Mouse (Mus musculus) heart, embryonic 11.5 days (tissue): Measurements from ENCODE around the gene Dnajc25. TPM values are rescaled to one million over a fixed set of nuclear protein-coding genes. Genes with fewer than 3 reads are reported as not detected.

Source experiments
- ATAC-seq: fragments of 200-750 bp; cut with Nextera tagmentation; replicated peaks from 2 replicates; pipeline ENCODE4 v1.8.0; 2017; ENCODE audit warnings: moderate library complexity; ENCODE audit not compliant: insufficient number of reproducible peaks, low FRiP score, low TSS enrichment
- H3K27ac ChIP-seq: fragments of 300-500 bp; sonication (generic); 2 replicates; pipeline ENCODE4 v1.5.1; 2014; ENCODE audit warnings: mild to moderate bottlenecking, low read depth, low read length
- H3K27me3 ChIP-seq: fragments of 300-500 bp; sonication (generic); 2 replicates; pipeline ENCODE4 v1.6.1; 2014; ENCODE audit warnings: mild to moderate bottlenecking, low read length, mixed read lengths; ENCODE audit not compliant: control insufficient read depth, insufficient read depth
- H3K36me3 ChIP-seq: fragments of 300-500 bp; sonication (generic); 2 replicates; pipeline ENCODE4 v1.6.1; 2014; ENCODE audit warnings: mild to moderate bottlenecking, low read length, moderate library complexity, mixed read lengths; ENCODE audit not compliant: control insufficient read depth, insufficient read depth
- H3K4me1 ChIP-seq: fragments of 300-500 bp; sonication (generic); 2 replicates; pipeline ENCODE4 v1.6.1; 2014; ENCODE audit warnings: low read length; ENCODE audit not compliant: control insufficient read depth, insufficient read depth
- H3K4me2 ChIP-seq: fragments of 300-500 bp; sonication (generic); 2 replicates; pipeline ENCODE4 v1.6.1; 2014; ENCODE audit warnings: mild to moderate bottlenecking, moderate library complexity
- H3K4me3 ChIP-seq: fragments of 300-500 bp; sonication (generic); 2 replicates; pipeline ENCODE4 v1.5.1; 2014; ENCODE audit warnings: low read depth, low read length
- H3K9ac ChIP-seq: fragments of 300-500 bp; sonication (generic); 2 replicates; pipeline ENCODE4 v1.6.1; 2014; ENCODE audit warnings: mild to moderate bottlenecking, low read depth, low read length, moderate library complexity
- H3K9me3 ChIP-seq: fragments of 300-500 bp; sonication (generic); replicated peaks from 2 replicates; pipeline ENCODE4 v1.6.1; 2016; ENCODE audit warnings: low read length; ENCODE audit not compliant: control insufficient read depth
- WGBS: fragments of 180-500 bp; shearing (Covaris S2); extraction: QIAGEN DNeasy Blood & Tissue Kit; methylation state at CpG from one replicate; pipeline ENCODE4 v1.1.7; 2014; ENCODE audit not compliant: insufficient replicate concordance; 5-methylcytosine and 5-hydroxymethylcytosine counted together
- polyA plus RNA-seq: library from polyadenylated mRNA; unstranded; fragments of >200 nt; fragmentation: Nextera tagmentation; extraction: Ambion mirVana; gene quantifications from 2 replicates; pipeline ENCODE4 v1.2.1, GENCODE M21; 2014

Dnajc25 gene
- polyA plus RNA-seq, 1 experiment from 2014 or later: 10.6 TPM

GRCm38 (mm10) chr4:59009696-59010095, 14.8 kb downstream of the Dnajc25 start:
- Histone ChIP-seq H3K27me3 (no peaks in the 10 kb centered on the region), H3K9me3 (no peaks in the 10 kb centered on the region), H3K4me3 (no peak overlapping the region), H3K27ac (no peak overlapping the region), H3K4me1 (peaks cover 12% of the 10 kb centered on the region), H3K36me3 (no peaks in the 10 kb centered on the region), H3K4me2 (no peak overlapping the region), H3K9ac (no peak overlapping the region)
- no peak for ATAC-seq
- WGBS: 74% methylated on average over 4 of the region's 4 CpGs

GRCm38 (mm10) chr4:59011446-59011845, 16.6 kb downstream of the Dnajc25 start:
- H3K27ac ChIP-seq: no peak overlapping the region

DNA sequence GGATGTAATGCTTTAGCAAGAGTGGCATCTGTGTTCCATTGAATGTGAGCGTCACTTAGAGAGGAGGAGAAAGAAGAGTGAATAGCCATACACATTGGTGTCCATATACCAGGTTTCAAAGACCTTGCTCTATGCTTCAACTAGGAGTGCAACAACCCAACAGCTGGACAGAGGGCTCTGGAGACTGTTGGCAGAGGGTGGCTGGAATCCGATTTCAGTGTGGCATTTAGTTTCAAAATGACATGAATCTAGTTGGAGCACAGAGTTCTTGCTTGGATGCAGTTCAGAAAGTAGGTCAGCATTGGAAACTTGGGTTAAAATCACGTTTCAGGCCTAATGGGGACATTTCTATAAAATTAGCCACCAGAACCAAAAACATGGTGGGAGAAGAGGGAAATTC, 20.3 kb downstream of the Dnajc25 start:
- H3K4me3 ChIP-seq: no peak overlapping the region
- H3K4me2 ChIP-seq: no peak overlapping the region
- H3K27ac ChIP-seq: no peak overlapping the region
- no peaks in the 10 kb centered on the region for H3K9me3 ChIP-seq
- WGBS: 84% methylated on average over 3 of the region's 3 CpGs
- H3K9ac ChIP-seq: no peak overlapping the region
- H3K4me1 ChIP-seq: peaks cover 4% of the 10 kb centered on the region; the same call in 1 of the 2 replicates
- ATAC-seq: no peak
- H3K36me3 ChIP-seq: peaks cover 5% of the 10 kb centered on the region
- no peaks in the 10 kb centered on the region for H3K27me3 ChIP-seq

More at GRCm38 (mm10) chr4:59011446-59011845, 16.6 kb downstream of the Dnajc25 start:
- H3K4me3 ChIP-seq: no peak overlapping the region
- no peaks in the 10 kb centered on the region for H3K9me3 ChIP-seq
- peaks cover 4% of the 10 kb centered on the region; the same call in 1 of the 2 replicates for H3K4me1 ChIP-seq
- H3K36me3 ChIP-seq: no peaks in the 10 kb centered on the region
- WGBS: 38% methylated on average over 3 of the region's 3 CpGs
- no peaks in the 10 kb centered on the region for H3K27me3 ChIP-seq
- no peak overlapping the region for H3K4me2 ChIP-seq
- no peak for ATAC-seq
- no peak overlapping the region for H3K9ac ChIP-seq

DNA sequence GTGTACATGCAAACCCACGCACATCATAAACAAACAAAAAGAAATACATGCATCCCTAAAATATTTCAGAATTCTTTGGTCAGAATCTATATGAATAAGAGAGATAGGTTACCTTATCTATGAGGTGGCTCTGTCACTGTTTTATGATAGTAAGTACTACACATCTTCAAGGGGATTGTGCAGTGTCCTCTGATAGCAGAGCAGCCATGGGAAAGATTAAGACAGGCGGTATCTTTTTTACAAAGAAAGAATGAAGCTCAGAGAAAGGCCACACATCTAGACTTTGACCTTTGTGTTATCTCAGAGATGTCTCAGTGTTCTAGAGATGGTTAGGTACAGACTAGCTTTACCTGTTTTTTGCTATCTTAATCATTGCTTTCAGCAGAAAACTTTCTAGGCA, 22.1 kb downstream of the Dnajc25 start:
- no peaks in the 10 kb centered on the region for H3K9me3 ChIP-seq
- no peak overlapping the region for H3K4me3 ChIP-seq
- no peaks in the 10 kb centered on the region for H3K27me3 ChIP-seq
- H3K27ac ChIP-seq: no peak overlapping the region
- no peaks in the 10 kb centered on the region for H3K4me1 ChIP-seq
- H3K9ac ChIP-seq: no peak overlapping the region
- H3K36me3 ChIP-seq: peaks cover 7% of the 10 kb centered on the region
- H3K4me2 ChIP-seq: no peak overlapping the region
- ATAC-seq: no peak
- 76% methylated on average over 2 of the region's 2 CpGs for WGBS

DNA sequence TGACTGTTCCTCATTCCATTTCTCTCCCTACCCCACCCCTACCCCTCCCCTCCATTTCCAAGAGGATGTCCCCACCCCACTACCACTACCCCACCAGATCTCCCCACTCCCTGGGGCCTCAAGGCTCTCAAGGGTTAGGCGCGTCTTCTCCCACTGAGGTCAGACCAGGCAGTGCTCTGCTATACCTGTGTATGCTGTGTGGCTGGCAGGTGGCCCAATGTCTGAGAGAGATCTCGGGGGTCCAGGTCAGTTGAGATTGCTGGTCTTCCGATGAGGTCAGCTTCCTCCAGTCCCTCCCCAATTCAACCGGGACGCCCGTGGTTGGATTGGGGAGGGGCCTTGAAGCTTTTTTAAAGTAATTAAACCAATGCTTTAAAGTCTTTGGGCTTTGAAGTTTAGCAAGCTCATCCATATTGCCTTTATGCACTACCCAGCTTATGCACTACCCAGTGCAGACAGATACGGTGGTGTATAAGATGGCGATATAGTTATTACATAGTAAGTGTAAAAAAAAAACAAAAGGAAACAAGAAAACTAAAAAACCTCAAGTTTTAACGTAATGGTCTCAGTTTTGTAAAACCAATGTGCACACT, 39.6 kb downstream of the Dnajc25 start:
- H3K27ac ChIP-seq: no peak overlapping the region
- ATAC-seq: no peak
- 79% methylated on average over 10 of the region's 10 CpGs for WGBS
- peak overlapping the region; percentile 85 for H3K4me3 ChIP-seq
- no peaks in the 10 kb centered on the region for H3K36me3 ChIP-seq
- H3K4me1 ChIP-seq: no peaks in the 10 kb centered on the region
- no peak overlapping the region for H3K9ac ChIP-seq
- no peaks in the 10 kb centered on the region for H3K9me3 ChIP-seq
- peak overlapping the region; percentile 80 for H3K4me2 ChIP-seq
- H3K27me3 ChIP-seq: no peaks in the 10 kb centered on the region

- no peaks in the 10 kb centered on the region for H3K27me3 ChIP-seq
- no peaks in the 10 kb centered on the region for H3K4me1 ChIP-seq
- H3K27ac ChIP-seq: no peak within 1 kb of the TSS
- no peaks in the 10 kb centered on the region for H3K9me3 ChIP-seq
- H3K36me3 ChIP-seq: no peaks in the 10 kb centered on the region
- H3K4me2 ChIP-seq: peak within 1 kb of the TSS; percentile 80
- peak within 1 kb of the TSS; percentile 84 for H3K9ac ChIP-seq
- H3K4me3 ChIP-seq: peak within 1 kb of the TSS; percentile 85
- ATAC-seq: peak; percentile 42
- 10% methylated on average over 76 of the region's 76 CpGs for WGBS
Observed at GRCm38 (mm10) chr4:59034918-59035785, 40.3 kb downstream of the Dnajc25 start, which contains the start of gene Gng10. Gng10 (plus strand) TSS chr4:59035088.

- Histone ChIP-seq H3K4me3 (peak overlapping the region; percentile 85), H3K9ac (peak overlapping the region; percentile 84; the same call in 1 of the 2 replicates), H3K27ac (no peak overlapping the region), H3K27me3 (no peaks in the 10 kb centered on the region), H3K4me2 (peak overlapping the region; percentile 80), H3K4me1 (no peaks in the 10 kb centered on the region), H3K9me3 (no peaks in the 10 kb centered on the region), H3K36me3 (no peaks in the 10 kb centered on the region)
- 65% methylated on average over 18 of the region's 18 CpGs for WGBS
- no peak for ATAC-seq
Observed at GRCm38 (mm10) chr4:59035786-59036350, 41.0 kb downstream of the Dnajc25 start.

DNA sequence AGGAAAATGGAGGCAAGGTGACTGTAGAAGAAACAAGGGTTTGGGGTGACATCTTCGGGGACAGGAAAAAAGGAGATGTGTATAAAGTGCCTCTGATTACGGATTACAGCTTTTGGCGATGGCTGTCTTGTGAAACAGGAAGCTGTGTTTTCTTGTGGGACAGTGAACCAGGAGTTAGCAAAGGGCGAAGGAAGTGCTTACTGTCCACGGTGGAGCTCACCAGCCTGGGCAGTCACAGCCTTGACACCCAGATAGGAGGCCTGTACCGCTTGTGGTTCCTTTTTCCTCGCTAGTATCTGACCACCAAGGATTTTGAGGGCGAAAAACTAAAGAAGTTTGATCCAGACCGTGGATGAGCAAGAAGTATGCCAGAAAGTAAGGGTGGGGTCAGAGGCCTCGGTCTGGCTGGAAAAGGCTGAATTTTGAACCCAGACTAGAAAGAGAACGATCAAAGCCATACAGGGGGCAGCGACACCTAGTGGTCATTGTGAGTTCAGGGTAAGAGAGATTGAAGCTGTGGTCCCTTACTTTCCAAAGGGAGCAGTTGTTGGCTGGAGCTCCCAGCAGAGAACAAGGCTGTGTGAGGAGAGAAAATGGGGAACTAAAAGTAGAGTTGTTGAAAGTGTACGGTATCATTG, 41.7 kb downstream of the Dnajc25 start:
- no peak overlapping the region for H3K4me2 ChIP-seq
- H3K9me3 ChIP-seq: no peaks in the 10 kb centered on the region
- H3K4me3 ChIP-seq: no peak overlapping the region
- H3K27me3 ChIP-seq: no peaks in the 10 kb centered on the region
- no peak overlapping the region for H3K9ac ChIP-seq
- 49% methylated on average over 13 of the region's 13 CpGs for WGBS
- H3K36me3 ChIP-seq: no peaks in the 10 kb centered on the region
- H3K4me1 ChIP-seq: no peaks in the 10 kb centered on the region
- no peak overlapping the region for H3K27ac ChIP-seq
- no peak for ATAC-seq
